Mouse (Mus musculus): ENCODE results near the gene Stk25.

GRCm38 (mm10) chr1:93672682-93673081, 14.2 kb upstream of the Stk25 start:
- TF ChIP-seq CTCF (conservative IDR thresholded peaks at IDR 0.05; ENCODE audit: low read length) (no peak), POU5F1 (IDR thresholded peaks at IDR 0.05; ENCODE audit: borderline replicate concordance, low read length) (no peak)
